Mouse (Mus musculus) spleen, postnatal 14 days (tissue): ENCODE measurements at regions not wholly inside any gene's neighbourhood (a gene's known extent, or its start where the extent isn't known, plus 50 kb on each side); places are given as distances from the start of the nearest gene placed in this dataset.

ENCODE experiments used
- DNase-seq, 2 experiments: peaks; one replicate each; pipeline ENCODE4 v3.0.0; 2021 to 2022; ENCODE audit warnings: low spot score in 2 of 2

DNA sequence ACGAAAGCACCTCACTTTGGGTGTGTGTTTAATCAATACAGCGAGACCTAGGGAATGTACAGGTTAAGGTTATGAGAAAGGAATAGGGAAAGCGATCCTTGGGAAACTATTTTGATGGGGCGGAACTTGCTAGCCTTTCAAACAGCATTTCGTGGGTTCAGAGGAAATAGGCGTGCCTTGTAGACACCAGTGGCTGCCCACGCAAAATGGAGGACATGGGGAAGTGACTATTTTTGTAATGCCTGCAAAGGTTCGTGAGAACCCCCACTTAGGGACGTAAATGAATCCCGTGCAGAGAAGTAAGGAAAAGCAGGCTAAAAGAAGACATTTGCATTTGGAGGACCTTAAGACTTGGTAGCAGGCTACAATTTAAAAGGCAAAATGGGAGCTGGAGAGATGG, 114.1 kb upstream of the Ppm1h start:
- DNase-seq: no peak

- no peak for DNase-seq
These were observed 112.0 kb upstream of the Ppm1h start for GRCm38 (mm10) chr10:122566601-122567000.

DNA sequence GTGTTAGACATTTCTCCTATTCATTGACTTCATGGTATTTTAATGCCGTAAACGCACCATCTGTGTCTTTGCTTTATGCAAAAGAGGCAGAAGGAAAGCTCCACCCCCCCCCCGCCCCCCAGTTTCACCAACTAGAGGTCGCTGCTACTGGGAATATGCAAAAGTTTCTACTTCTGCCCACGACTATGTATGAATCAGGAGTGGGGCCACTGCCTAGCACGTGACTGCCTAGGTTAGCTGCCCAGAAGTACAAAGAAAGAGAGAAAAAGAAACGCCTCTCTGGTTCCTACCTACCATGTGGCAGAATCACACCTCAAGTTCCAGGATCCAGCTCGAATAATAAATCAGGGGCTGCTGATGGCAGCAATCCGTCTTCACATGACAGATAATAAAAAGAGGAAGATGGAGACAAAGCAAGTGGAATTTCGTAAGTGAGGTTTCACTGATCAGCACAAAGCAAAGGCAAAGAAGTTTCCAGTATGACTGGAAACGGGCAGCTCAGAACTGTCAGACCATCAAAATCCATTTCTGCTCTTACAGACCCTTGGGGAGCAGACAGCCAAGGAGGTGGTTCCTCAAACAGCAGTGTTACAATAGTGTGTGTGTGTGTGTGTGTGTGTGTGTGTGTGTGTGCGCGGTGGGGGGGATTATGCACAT, 108.9 kb upstream of the Ppm1h start:
- no peak for DNase-seq

GRCm38 (mm10) chr10:122570909-122571551, 107.5 kb upstream of the Ppm1h start:
- no peak for DNase-seq

GRCm38 (mm10) chr10:122576171-122577063, 102.1 kb upstream of the Ppm1h start:
- DNase-seq: no peak

GRCm38 (mm10) chr10:122578209-122579001, 100.2 kb upstream of the Ppm1h start:
- peak in 1 of 2 experiments; percentile 4 for DNase-seq

- DNase-seq: no peak
These were observed 97.5 kb upstream of the Ppm1h start for GRCm38 (mm10) chr10:122581096-122581495.

DNA sequence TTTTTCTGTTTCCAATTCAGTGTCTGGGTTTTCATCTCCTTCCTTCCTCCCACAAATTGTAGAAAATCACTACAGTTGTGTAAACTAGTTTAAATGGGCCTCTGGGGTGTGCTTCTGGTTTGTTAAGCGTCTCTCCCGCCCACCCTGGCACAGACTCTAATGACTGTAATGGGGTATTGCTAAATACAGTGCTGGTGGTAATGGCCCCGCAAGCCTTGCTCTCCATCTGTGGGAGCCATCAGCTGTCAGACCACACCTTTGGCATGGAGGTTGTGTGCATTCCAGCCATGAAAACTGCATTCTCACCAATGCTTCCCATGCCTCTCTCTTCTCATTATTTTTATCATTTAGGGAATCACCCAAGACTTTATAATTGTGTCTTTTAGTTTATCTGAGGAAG, 91.0 kb upstream of the Ppm1h start:
- DNase-seq: no peak

DNA sequence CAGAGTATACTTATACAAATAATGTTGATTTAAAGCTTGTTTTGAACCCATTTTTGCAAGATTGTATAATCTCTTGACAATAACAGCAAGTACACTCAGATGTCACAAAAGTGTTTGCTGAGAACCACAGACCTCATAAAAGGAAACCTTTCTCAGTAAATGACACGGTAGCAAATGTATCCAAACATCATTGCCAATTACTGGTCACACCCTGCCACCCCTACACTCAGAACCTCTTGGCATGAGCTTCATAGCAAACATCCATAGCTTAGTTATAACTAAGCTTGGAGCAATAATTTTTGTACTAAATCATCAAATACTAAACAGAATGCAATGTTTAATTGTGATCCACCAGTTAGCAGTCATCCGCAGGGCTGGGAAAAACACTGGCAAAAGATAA, 79.1 kb upstream of the Ppm1h start:
- no peak for DNase-seq

GRCm38 (mm10) chr10:122602394-122602793, 76.2 kb upstream of the Ppm1h start:
- DNase-seq: no peak

GRCm38 (mm10) chr10:122603960-122604359, 74.6 kb upstream of the Ppm1h start:
- DNase-seq: no peak

DNA sequence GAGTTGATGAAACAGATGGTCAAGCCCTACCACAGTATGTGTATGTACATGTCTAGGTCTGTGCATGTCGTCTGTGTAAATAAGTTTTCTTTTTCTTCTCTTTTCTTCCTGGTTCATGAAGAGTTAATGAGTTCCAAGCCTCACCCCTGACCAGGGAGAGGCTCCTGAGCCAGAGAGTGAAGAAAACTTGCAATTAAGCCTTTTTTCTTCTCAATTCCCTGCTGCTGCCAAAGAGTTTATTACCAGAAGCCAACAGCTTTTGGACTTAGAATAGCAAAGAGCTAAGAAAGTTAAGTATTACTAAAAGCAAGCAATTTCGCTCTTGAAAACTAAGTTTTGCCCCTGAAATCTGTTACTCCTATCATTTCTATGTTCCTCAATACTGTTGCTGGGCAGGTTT, 65.3 kb upstream of the Ppm1h start:
- no peak for DNase-seq

DNA sequence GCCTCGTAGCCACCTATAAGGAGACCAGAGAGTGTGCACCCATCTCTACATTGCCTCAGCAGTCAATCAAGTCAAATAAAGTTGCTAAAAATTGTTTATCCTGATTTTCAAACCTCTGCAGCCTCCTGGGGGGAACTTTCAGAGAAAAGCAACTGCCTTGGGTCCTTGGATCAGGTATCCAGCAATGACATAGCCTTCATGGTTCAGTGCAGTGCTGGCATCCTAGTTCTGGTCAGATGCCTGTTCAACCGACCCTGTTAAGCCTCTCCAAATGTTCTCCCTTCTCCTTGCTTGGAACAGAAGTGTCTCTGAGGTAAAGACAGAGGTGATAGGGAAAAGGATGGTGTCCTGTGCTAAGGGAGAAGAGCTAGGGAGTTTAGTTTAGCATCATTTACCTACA, 64.7 kb upstream of the Ppm1h start:
- no peak for DNase-seq

DNA sequence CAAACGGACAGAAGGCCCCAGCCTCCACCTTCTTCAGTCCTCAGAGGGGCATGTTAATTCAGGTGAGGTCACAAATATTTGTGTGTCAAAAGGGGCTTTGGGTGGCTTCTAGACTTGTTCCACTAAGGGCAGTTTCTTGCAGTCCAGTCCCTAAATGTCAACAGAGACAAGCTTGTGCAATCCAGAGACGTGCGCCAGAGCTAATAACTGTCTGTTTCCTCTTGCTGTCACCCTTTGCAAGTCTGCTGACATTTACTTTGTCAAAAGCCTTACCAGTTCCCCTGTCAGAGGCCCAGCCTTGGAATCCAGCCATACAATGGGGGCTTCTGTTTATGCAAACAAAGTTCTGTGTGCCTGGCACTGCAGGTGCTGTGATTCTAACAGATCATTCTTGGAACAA, 63.8 kb upstream of the Ppm1h start:
- no peak for DNase-seq

- no peak for DNase-seq
These were observed 62.9 kb upstream of the Ppm1h start for GRCm38 (mm10) chr10:122615658-122616057.

DNA sequence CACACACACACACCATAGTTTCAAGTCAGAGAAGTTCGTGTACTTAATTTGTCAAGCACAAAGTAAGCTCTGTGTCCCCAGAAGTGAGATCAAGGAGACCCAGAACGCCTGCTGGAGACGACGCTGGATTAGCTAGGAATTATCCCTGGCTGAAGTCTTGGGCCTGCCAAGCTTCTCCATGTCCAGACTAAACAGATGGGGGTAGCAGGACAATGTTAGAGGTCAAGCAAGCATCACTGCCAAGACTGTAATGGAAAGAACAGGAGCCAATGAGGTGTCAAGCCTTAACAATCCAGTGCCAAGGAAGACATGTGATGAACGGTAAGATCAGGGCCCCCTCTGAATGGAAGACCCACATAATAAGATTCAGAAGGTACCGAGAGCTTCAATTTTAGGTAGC, 62.2 kb upstream of the Ppm1h start:
- no peak for DNase-seq

DNA sequence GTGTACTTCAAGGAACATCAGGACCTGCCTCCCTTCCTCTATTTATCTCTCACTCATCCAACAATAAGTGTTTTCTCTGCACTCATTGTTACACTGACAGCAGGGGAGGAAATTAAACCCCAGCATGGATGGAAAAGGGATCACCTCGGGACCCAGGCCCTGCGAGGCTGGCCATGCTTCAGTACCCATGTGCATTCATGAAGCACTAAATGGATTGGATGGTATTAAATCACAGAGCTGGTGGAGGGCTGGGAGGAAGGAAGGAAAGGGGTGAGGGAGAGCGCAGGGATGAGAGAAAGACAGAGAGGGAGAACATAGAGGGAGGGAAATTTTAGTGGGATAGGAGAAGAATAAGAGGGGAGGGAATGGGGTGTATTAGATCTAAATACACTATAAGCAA, 59.7 kb upstream of the Ppm1h start:
- DNase-seq: no peak

DNA sequence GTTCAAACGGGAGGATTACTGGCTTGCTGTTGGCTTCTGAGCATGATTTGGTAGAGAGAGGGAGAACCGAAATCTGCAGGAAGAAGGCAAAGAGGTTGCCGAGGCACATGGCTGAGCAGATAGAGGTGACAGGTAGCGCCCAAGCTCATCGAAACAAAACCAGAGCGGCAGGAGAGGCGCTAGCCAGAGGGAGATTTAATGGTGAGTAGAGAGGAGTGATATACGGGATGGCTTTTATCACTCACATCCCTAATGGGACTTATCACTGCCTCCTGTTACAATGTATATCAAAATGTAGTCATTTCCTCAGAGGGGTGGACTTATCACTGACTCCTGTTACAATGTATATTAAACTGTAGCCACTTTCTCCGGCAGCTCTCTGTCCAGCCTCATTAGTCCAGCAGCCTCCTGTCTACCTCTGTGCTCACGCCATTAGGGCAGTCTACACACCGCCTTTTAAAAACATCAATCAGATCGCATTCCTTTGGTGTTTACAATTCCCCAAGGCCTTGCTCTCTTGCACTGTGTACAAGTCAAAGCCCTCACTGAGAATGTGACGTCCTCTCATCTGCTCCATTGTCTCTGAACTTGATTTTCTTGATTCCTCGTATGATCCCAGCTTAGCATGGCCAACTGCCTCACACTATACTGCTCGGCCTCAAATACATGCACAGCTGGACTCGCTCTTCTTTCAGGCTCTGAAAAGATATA, 59.0 kb upstream of the Ppm1h start:
- no peak for DNase-seq
